Comparison of ENCODE assay signal across 8 mouse cellular contexts in genomic region chr10:68541139-68541942, GRCm38 (mm10). TPM values are rescaled to one million over a fixed set of nuclear protein-coding genes. Genes with fewer than 3 reads are reported as not detected.
DNase-seq lines count a peak whose midpoint lies in the region; ATAC-seq and TF ChIP-seq lines count a peak whose summit lies in the region.

TSS of gene Cabcoco1 (minus strand) at chr10:68541896.

- TF ChIP-seq CTCF in spleen, adult 2 months (IDR thresholded peaks at IDR 0.05; ENCODE audit: extremely low read depth, insufficient read depth, insufficient read length, insufficient replicate concordance): no peak

- peaks cover 12% of the 10 kb centered on the region for H3K4me1 ChIP-seq in heart, embryonic 12.5 days (replicated peaks)
- H3K4me1 ChIP-seq in kidney, embryonic 15.5 days: peaks cover 23% of the 10 kb centered on the region
- H3K4me1 ChIP-seq in limb, embryonic 14.5 days (ENCODE audit: control insufficient read depth, insufficient read depth, low read length): peaks cover 37% of the 10 kb centered on the region
- H3K4me1 ChIP-seq in midbrain, embryonic 14.5 days (ENCODE audit: control insufficient read depth, insufficient read depth, low read length): peaks cover 22% of the 10 kb centered on the region
- H3K4me1 ChIP-seq in spleen, adult 2 months (ENCODE audit: control insufficient read depth, insufficient read depth, insufficient read length): peaks cover 3% of the 10 kb centered on the region

- no peaks in the 10 kb centered on the region for H3K36me3 ChIP-seq in heart, embryonic 12.5 days
- no peaks in the 10 kb centered on the region for H3K36me3 ChIP-seq in kidney, embryonic 15.5 days
- H3K36me3 ChIP-seq in limb, embryonic 14.5 days (ENCODE audit: control insufficient read depth, insufficient read depth, low read length): no peaks in the 10 kb centered on the region
- no peaks in the 10 kb centered on the region for H3K36me3 ChIP-seq in midbrain, embryonic 14.5 days (ENCODE audit: control insufficient read depth, insufficient read depth, low read length)
- no peaks in the 10 kb centered on the region for H3K36me3 ChIP-seq in spleen, adult 2 months (ENCODE audit: control insufficient read depth, insufficient read depth, low read length)

- H3K4me2 ChIP-seq in heart, embryonic 12.5 days: peak within 1 kb of the TSS; percentile 67
- H3K4me2 ChIP-seq in kidney, embryonic 15.5 days: peak within 1 kb of the TSS; percentile 74
- H3K4me2 ChIP-seq in limb, embryonic 14.5 days (replicated peaks; ENCODE audit: low read depth, low read length, severe bottlenecking): peak within 1 kb of the TSS; percentile 71
- H3K4me2 ChIP-seq in midbrain, embryonic 14.5 days (ENCODE audit: low read length): peak within 1 kb of the TSS; percentile 54

- WGBS in heart, embryonic 12.5 days: 5% methylated on average over 17 of the region's 17 CpGs
- 7% methylated on average over 17 of the region's 17 CpGs for WGBS in kidney, embryonic 15.5 days
- 10% methylated on average over 17 of the region's 17 CpGs for WGBS in limb, embryonic 14.5 days
- 6% methylated on average over 17 of the region's 17 CpGs for WGBS in midbrain, embryonic 14.5 days
- WGBS in spleen, adult 2 months: 8% methylated on average over 17 of the region's 17 CpGs

- peak within 1 kb of the TSS; percentile 58 for H3K9ac ChIP-seq in heart, embryonic 12.5 days
- H3K9ac ChIP-seq in kidney, embryonic 15.5 days: peak within 1 kb of the TSS; percentile 32; the same call in 1 of the 2 replicates
- H3K9ac ChIP-seq in limb, embryonic 14.5 days (ENCODE audit: low read depth, low read length, severe bottlenecking): peak within 1 kb of the TSS; percentile 43
- H3K9ac ChIP-seq in midbrain, embryonic 14.5 days (replicated peaks; ENCODE audit: low read length): no peak within 1 kb of the TSS

- peak; percentile 79 for ATAC-seq in heart, embryonic 12.5 days (ENCODE audit: insufficient number of reproducible peaks, low FRiP score)
- peak; percentile 86 for ATAC-seq in kidney, embryonic 15.5 days (replicated peaks; ENCODE audit: low FRiP score)
- ATAC-seq in limb, embryonic 14.5 days (ENCODE audit: low FRiP score, low read depth): peak; percentile 50; the same call in 1 of the 2 replicates
- peak; percentile 57; the same call in 1 of the 2 replicates for ATAC-seq in midbrain, embryonic 14.5 days (ENCODE audit: low FRiP score, low TSS enrichment)

- peak; percentile 86 for DNase-seq in adrenal gland, postnatal 10 days
- DNase-seq in embryo, embryonic 9.5 days (ENCODE audit: extremely low spot score): peak; percentile 53
- peak; percentile 44 for DNase-seq in limb, embryonic 14.5 days (ENCODE audit: low spot score)
- peak; percentile 75 for DNase-seq in midbrain, embryonic 14.5 days
- DNase-seq in spleen, adult 2 months (ENCODE audit: low read depth in 1 of 2, low spot score in 2 of 2): peak; percentile 85
- DNase-seq in MN1 (ENCODE audit: low spot score): no peak

- no peaks in the 10 kb centered on the region; the same call in 1 of the 2 replicates for H3K9me3 ChIP-seq in heart, embryonic 12.5 days (replicated peaks)
- H3K9me3 ChIP-seq in kidney, embryonic 15.5 days (replicated peaks): no peaks in the 10 kb centered on the region
- H3K9me3 ChIP-seq in limb, embryonic 14.5 days (ENCODE audit: control insufficient read depth, low read length): no peaks in the 10 kb centered on the region
- H3K9me3 ChIP-seq in midbrain, embryonic 14.5 days (ENCODE audit: control insufficient read depth, low read length): no peaks in the 10 kb centered on the region

- peak within 1 kb of the TSS; percentile 36 for H3K27ac ChIP-seq in heart, embryonic 12.5 days (ENCODE audit: poor library complexity, severe bottlenecking)
- H3K27ac ChIP-seq in kidney, embryonic 15.5 days: peak within 1 kb of the TSS; percentile 86
- H3K27ac ChIP-seq in limb, embryonic 14.5 days (replicated peaks; ENCODE audit: low read depth, low read length): no peak within 1 kb of the TSS; the same call in 1 of the 2 replicates
- peak within 1 kb of the TSS; percentile 2; the same call in 1 of the 2 replicates for H3K27ac ChIP-seq in midbrain, embryonic 14.5 days (replicated peaks; ENCODE audit: low read depth, low read length)
- H3K27ac ChIP-seq in spleen, adult 2 months (ENCODE audit: insufficient read depth, low read length): peak within 1 kb of the TSS; percentile 76

- H3K27me3 ChIP-seq in heart, embryonic 12.5 days (replicated peaks): no peaks in the 10 kb centered on the region
- H3K27me3 ChIP-seq in kidney, embryonic 15.5 days: no peaks in the 10 kb centered on the region
- H3K27me3 ChIP-seq in limb, embryonic 14.5 days (ENCODE audit: control insufficient read depth, insufficient read depth, low read length): no peaks in the 10 kb centered on the region
- H3K27me3 ChIP-seq in midbrain, embryonic 14.5 days (ENCODE audit: control insufficient read depth, insufficient read depth, low read length): no peaks in the 10 kb centered on the region; the same call in 1 of the 2 replicates
- H3K27me3 ChIP-seq in spleen, adult 2 months (ENCODE audit: control insufficient read depth, insufficient read depth, low read length): no peaks in the 10 kb centered on the region

- no peak for TF ChIP-seq POLR2A in limb, embryonic 14.5 days (IDR thresholded peaks at IDR 0.05; ENCODE audit: borderline replicate concordance, extremely low read depth, insufficient read depth, insufficient read length)
- no peak for TF ChIP-seq POLR2A in spleen, adult 2 months (IDR thresholded peaks at IDR 0.05; ENCODE audit: low read depth, low read length)

- peak within 1 kb of the TSS; percentile 45 for H3K4me3 ChIP-seq in heart, embryonic 12.5 days
- peak within 1 kb of the TSS; percentile 49 for H3K4me3 ChIP-seq in kidney, embryonic 15.5 days (replicated peaks)
- peak within 1 kb of the TSS; percentile 37 for H3K4me3 ChIP-seq in limb, embryonic 14.5 days (replicated peaks; ENCODE audit: low read length)
- peak within 1 kb of the TSS; percentile 25 for H3K4me3 ChIP-seq in midbrain, embryonic 14.5 days (replicated peaks; ENCODE audit: low read depth, low read length)
- H3K4me3 ChIP-seq in spleen, adult 2 months (ENCODE audit: extremely low read depth, insufficient read depth, insufficient read length): peak within 1 kb of the TSS; percentile 62

RNA-seq across cellular contexts. Expression of gene Cabcoco1, which starts in this region (rescaled TPM):
- total RNA-seq in adrenal gland, postnatal 10 days (2021): 1 to 10 TPM; 6.8 to 7.0 TPM
- polyA plus RNA-seq in heart, embryonic 12.5 days (2016; fragmentation: Nextera tagmentation; extraction: Ambion mirVana): 22.6 and 23.1 TPM in 2 replicates
- polyA plus RNA-seq in kidney, embryonic 15.5 days (2015; fragmentation: Nextera tagmentation; extraction: Ambion mirVana): 6.4 and 7.1 TPM in 2 replicates
- 0.44 and 0.58 TPM in 2 replicates for polyA plus RNA-seq in limb, embryonic 14.5 days (2012; rRNA removed)
- polyA plus RNA-seq in limb, embryonic 14.5 days (2014; fragmentation: Nextera tagmentation; extraction: Ambion mirVana): 1.1 and 1.8 TPM in 2 replicates
- 1.1 and 1.3 TPM in 2 replicates for polyA plus RNA-seq in midbrain, embryonic 14.5 days (2014; fragmentation: Nextera tagmentation; extraction: Ambion mirVana)
- 0.08 and 0.20 TPM in 2 replicates for polyA plus RNA-seq in spleen, adult 2 months (2012; rRNA removed)

Comparison
In these comparisons a context has a peak if more than half of its experiments do, and no peak if none do; other contexts are left out.
1. Peak in DNase-seq, H3K4me3 ChIP-seq and H3K27ac ChIP-seq in spleen, adult 2 months; RNA of the gene not detected or under 1 TPM.